Mouse (Mus musculus) fibroblast of lung, adult 2 months (primary cell): ENCODE results near the gene Olfr679.
"Not testable (repeated sequence)": the region's sequence is repeated elsewhere in the genome, so short reads cannot be mapped to it uniquely, and the experiment has no call there.

Source experiments
- DNase-seq: peaks from one replicate; pipeline ENCODE4 v3.0.0-alpha.2; 2011; ENCODE audit warnings: low read depth

The Olfr679 gene

DNA sequence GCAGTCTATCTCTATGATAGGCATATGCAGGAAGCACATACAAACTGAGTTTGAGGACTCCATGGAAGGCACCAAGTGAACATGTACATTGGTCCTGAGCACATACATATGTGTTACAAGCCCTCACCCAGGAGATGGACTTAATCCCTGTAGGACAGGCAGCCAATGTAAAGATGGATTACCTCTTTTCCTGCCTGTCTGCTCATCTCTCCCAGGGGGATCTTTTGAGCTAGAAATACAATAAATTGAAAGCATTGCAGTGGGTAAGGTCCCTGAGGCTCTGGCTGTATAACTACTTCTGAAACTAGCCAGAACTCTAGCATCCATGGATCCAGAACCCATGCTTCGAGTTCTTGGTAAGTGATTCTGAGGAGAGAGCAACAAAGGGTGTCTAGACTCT, at the start of gene Olfr679:
Gene Olfr679 (plus strand): TSS at position 301 of the 400 bp plus-strand sequence.
- no peak for DNase-seq

DNA sequence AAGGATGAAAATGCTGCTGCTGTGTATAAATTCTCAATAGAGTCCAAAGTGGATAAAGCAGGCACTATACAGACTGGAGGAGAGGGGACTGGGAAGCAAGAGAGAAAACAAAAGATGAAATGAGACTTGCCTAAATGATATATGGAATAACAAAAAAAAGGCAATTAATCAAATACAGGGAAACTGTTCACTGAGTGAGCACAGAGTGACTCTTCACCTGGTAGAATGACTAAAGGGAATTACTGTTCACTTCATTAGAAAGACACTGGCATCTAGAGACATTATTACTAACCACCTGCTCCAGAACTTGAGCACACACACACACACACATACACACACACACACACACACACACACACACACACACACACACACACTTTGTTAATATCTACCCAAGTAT, 48.6 kb upstream of the Olfr679 start, which contains the start of gene Olfr676:
Gene Olfr676 (plus strand): TSS at position 301 of the 400 bp plus-strand sequence.
- DNase-seq: no peak

DNA sequence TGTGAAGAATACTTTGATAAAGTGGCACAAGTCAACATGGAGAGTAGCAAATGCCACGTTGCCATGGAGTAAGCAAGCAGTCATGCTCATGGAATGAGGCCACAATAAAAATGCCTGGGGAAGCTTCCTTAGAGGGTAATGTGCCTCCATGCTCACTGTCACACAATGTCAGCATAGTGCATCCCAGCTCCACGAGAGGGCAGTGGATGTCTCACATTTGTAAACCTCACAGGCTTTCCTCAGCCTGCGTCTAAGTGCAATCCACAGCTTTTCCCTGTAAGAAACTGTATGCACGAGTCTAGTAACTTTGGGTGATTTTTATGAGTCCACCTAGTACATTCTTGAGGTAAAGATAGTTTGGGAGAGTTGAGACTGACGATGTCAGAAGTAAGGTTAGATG, 47.2 kb upstream of the Olfr679 start:
- DNase-seq: not testable (repeated sequence)

DNA sequence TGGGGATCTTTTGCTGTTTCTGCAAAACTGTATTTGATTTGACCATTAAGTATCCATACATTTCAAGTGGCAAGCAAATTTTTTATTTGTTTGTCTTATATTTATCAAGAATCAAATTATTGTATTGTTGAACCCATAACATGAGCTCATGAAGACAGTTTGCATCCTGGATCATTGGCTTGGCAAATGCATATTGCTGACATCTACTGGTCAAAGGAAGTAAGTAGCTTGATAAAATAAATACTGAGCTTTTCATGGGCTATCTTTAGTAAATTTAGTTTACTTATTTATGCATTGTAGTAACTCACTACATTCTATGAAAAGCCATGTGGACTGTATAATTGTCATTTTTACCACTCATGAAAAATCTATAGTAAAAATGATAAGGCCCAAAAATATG, 22.1 kb upstream of the Olfr679 start:
- DNase-seq: no peak

DNA sequence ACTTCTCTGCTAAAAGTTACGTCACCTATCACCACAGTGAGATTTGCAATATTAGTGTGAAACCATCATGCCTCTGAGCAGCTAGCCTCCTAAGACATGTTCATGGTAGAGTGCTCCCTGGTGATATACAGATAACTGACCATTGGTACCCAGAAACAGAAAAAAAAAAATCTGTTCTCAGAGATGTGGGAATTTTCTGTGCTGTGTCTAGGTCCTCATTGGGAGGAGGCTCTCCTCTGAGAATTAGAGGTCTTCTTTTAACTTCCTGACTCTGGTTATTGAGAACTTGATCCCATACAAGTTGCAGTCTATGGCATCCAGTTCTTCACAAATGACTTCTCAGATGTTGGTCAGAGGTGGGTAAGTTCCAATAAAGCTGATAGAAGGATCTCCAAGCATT, 16.8 kb upstream of the Olfr679 start, which contains the start of gene Olfr678:
Gene Olfr678 (plus strand): TSS at position 301 of the 400 bp plus-strand sequence.
- DNase-seq: no peak

DNA sequence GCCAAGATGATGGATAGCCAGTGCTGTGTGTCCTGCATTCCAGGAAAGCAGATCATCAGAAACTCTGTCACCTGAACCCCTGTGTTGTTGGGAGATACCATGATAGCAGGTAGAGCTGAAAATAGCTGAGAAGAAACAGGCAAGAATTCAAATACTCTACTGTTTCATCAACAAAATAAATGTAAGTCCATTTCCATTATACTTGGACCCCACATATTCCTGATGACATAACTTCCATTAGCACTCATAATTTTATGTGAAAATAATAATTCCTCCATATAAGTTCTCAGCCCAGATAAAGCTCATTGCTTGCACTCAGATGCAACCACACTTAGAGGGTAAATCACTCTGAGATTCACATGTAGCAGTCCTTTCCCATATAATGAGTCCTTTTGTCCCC, 11.7 kb downstream of the Olfr679 start, which contains the start of gene Olfr680-ps1:
Gene Olfr680-ps1 (minus strand): TSS at position 101 of the 400 bp plus-strand sequence.
- not testable (repeated sequence) for DNase-seq

DNA sequence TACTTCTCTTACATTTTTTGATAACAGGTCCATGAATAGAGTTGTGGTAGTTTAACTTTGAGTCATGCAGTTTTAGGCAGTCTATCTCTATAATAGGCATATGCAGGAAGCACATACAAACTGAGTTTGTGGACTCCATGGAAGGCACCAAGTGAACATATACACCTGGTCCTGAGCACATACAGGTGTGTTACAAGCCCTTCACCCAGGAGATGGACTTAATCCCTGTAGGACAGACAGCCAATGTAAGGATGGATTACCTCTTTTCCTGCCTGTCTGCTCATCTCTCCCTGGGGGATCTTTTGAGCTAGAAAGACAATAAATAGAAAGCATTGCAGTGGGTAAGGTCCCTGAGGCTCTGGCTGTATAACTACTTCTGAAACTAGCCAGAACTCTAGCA, 35.5 kb downstream of the Olfr679 start, which contains the start of gene Olfr681:
Gene Olfr681 (plus strand): TSS at position 301 of the 400 bp plus-strand sequence.
- DNase-seq: no peak
